Mouse (Mus musculus): Measurements from ENCODE around the gene Rsrc1.
A peak's percentile ranks its signal among the peaks of the same experiment; 100 is the strongest.
"Not testable (repeated sequence)": the region's sequence is repeated elsewhere in the genome, so short reads cannot be mapped to it uniquely, and the experiment has no call there.

The Rsrc1 gene

GRCm38 (mm10) chr3:67135749-67136375, 154.7 kb downstream of the Rsrc1 start:
- H3K9me3 ChIP-seq (ENCODE audit: low read length): no peaks in the 10 kb centered on the region
- H3K4me3 ChIP-seq (replicated peaks; ENCODE audit: low read length): no peak overlapping the region
- no peaks in the 10 kb centered on the region for H3K36me3 ChIP-seq (ENCODE audit: insufficient read depth, low read length)
- TF ChIP-seq NANOG (IDR thresholded peaks at IDR 0.05; ENCODE audit: borderline replicate concordance, low read length) (no peak), POU5F1 (IDR thresholded peaks at IDR 0.05; ENCODE audit: borderline replicate concordance, low read length) (no peak), CTCF (conservative IDR thresholded peaks at IDR 0.05; ENCODE audit: low read length) (no peak)
- H3K27me3 ChIP-seq (ENCODE audit: insufficient read depth, low read length): no peaks in the 10 kb centered on the region
- H3K4me1 ChIP-seq (replicated peaks; ENCODE audit: low read depth, low read length): no peaks in the 10 kb centered on the region

- Histone ChIP-seq H3K4me1 (replicated peaks; ENCODE audit: low read depth, low read length) (no peaks in the 10 kb centered on the region), H3K9me3 (ENCODE audit: low read length) (no peaks in the 10 kb centered on the region), H3K36me3 (ENCODE audit: insufficient read depth, low read length) (no peaks in the 10 kb centered on the region), H3K4me3 (replicated peaks; ENCODE audit: low read length) (no peak overlapping the region), H3K27me3 (ENCODE audit: insufficient read depth, low read length) (no peaks in the 10 kb centered on the region)
- TF ChIP-seq NANOG (IDR thresholded peaks at IDR 0.05; ENCODE audit: borderline replicate concordance, low read length) (no peak), POU5F1 (IDR thresholded peaks at IDR 0.05; ENCODE audit: borderline replicate concordance, low read length) (no peak), CTCF (conservative IDR thresholded peaks at IDR 0.05; ENCODE audit: low read length) (no peak)
These were observed 163.8 kb downstream of the Rsrc1 start for GRCm38 (mm10) chr3:67144952-67145351.

DNA sequence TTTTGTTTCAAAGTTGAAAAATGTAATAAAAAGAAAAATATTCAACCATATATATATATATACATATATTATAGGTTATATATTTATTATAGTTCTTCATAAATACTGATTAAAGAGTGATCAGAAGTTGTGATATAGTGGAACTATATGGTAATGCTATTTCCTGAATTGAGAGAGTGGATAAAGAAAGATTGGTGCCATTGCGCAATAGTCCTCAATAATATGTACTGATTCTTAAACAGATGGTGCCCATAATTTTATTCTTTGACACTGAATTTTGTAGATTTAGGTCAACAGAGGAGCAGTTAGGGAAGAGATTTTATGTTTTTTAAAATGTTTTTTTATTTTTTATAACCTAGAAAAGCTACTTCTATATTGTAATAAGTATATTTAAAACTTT, 165.1 kb downstream of the Rsrc1 start:
- H3K4me3 ChIP-seq (replicated peaks; ENCODE audit: low read length): no peak overlapping the region
- H3K4me1 ChIP-seq (replicated peaks; ENCODE audit: low read depth, low read length): 0 out of 2 replicates have a peak, but pooled peaks cover under 1% of the 10 kb centered on the region
- H3K36me3 ChIP-seq (ENCODE audit: insufficient read depth, low read length): no peaks in the 10 kb centered on the region
- no peaks in the 10 kb centered on the region for H3K27me3 ChIP-seq (ENCODE audit: insufficient read depth, low read length)
- TF ChIP-seq POU5F1 (IDR thresholded peaks at IDR 0.05; ENCODE audit: borderline replicate concordance, low read length): no peak
- TF ChIP-seq CTCF (conservative IDR thresholded peaks at IDR 0.05; ENCODE audit: low read length): no peak
- no peak for TF ChIP-seq NANOG (IDR thresholded peaks at IDR 0.05; ENCODE audit: borderline replicate concordance, low read length)
- H3K9me3 ChIP-seq (ENCODE audit: low read length): no peaks in the 10 kb centered on the region

- Histone ChIP-seq H3K9me3 (ENCODE audit: low read length) (no peaks in the 10 kb centered on the region), H3K36me3 (ENCODE audit: insufficient read depth, low read length) (no peaks in the 10 kb centered on the region), H3K4me3 (replicated peaks; ENCODE audit: low read length) (no peak overlapping the region), H3K27me3 (ENCODE audit: insufficient read depth, low read length) (no peaks in the 10 kb centered on the region), H3K4me1 (replicated peaks; ENCODE audit: low read depth, low read length) (0 out of 2 replicates have a peak, but pooled peaks cover 5% of the 10 kb centered on the region)
- TF ChIP-seq NANOG (IDR thresholded peaks at IDR 0.05; ENCODE audit: borderline replicate concordance, low read length) (no peak), POU5F1 (IDR thresholded peaks at IDR 0.05; ENCODE audit: borderline replicate concordance, low read length) (no peak), CTCF (conservative IDR thresholded peaks at IDR 0.05; ENCODE audit: low read length) (no peak)
These were observed 166.1 kb downstream of the Rsrc1 start for GRCm38 (mm10) chr3:67147246-67147645.

GRCm38 (mm10) chr3:67197179-67197578, 216.0 kb downstream of the Rsrc1 start:
- no peaks in the 10 kb centered on the region for H3K27me3 ChIP-seq (ENCODE audit: insufficient read depth, low read length)

GRCm38 (mm10) chr3:67213047-67213457, 231.9 kb downstream of the Rsrc1 start:
- Histone ChIP-seq H3K36me3 (ENCODE audit: insufficient read depth, low read length) (no peaks in the 10 kb centered on the region), H3K27me3 (ENCODE audit: insufficient read depth, low read length) (no peaks in the 10 kb centered on the region), H3K9me3 (ENCODE audit: low read length) (no peaks in the 10 kb centered on the region), H3K4me3 (replicated peaks; ENCODE audit: low read length) (no peak overlapping the region), H3K4me1 (replicated peaks; ENCODE audit: low read depth, low read length) (no peaks in the 10 kb centered on the region)
- no peak for TF ChIP-seq POU5F1 (IDR thresholded peaks at IDR 0.05; ENCODE audit: borderline replicate concordance, low read length)
- TF ChIP-seq CTCF (conservative IDR thresholded peaks at IDR 0.05; ENCODE audit: low read length): no peak
- no peak for TF ChIP-seq NANOG (IDR thresholded peaks at IDR 0.05; ENCODE audit: borderline replicate concordance, low read length)

More at GRCm38 (mm10) chr3:67197179-67197578, 216.0 kb downstream of the Rsrc1 start:
- Histone ChIP-seq H3K36me3 (ENCODE audit: insufficient read depth, low read length) (no peaks in the 10 kb centered on the region), H3K4me3 (replicated peaks; ENCODE audit: low read length) (no peak overlapping the region), H3K9me3 (ENCODE audit: low read length) (no peaks in the 10 kb centered on the region), H3K4me1 (replicated peaks; ENCODE audit: low read depth, low read length) (no peaks in the 10 kb centered on the region)
- TF ChIP-seq POU5F1 (IDR thresholded peaks at IDR 0.05; ENCODE audit: borderline replicate concordance, low read length): no peak
- peak; percentile 35 for TF ChIP-seq CTCF (conservative IDR thresholded peaks at IDR 0.05; ENCODE audit: low read length)
- TF ChIP-seq NANOG (IDR thresholded peaks at IDR 0.05; ENCODE audit: borderline replicate concordance, low read length): no peak

DNA sequence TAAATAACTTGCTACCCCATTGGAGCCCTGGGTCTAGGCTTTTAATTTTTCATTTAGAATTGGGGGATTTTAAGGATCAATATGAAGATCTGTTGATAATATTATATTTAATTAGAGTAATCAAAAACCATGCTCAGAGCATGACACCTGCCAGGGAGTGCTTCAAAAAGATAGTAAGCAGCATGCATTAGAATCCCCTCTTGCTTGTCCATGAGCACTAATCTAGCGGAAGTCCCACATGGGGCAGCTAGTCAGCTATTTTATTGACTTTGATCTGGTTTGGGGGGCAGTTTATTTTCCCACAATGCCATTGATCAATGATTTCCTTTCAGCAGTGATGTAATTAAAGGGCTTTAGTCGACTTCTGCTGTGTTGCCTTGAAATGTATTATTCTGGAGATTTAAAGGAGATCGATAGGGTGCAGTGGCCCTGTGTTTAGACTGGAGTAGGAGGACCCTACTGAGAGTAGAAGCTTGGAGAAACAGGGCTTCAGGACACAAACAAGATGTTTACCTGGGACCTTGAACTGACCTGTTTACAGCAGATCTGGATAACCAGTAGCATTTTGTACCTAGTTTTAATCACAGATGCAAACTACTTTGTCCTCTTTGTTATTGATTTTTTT, 251.5 kb downstream of the Rsrc1 start:
- Histone ChIP-seq H3K4me3 (replicated peaks; ENCODE audit: low read length) (no peak overlapping the region), H3K36me3 (ENCODE audit: insufficient read depth, low read length) (no peaks in the 10 kb centered on the region), H3K4me1 (replicated peaks; ENCODE audit: low read depth, low read length) (no peaks in the 10 kb centered on the region), H3K27me3 (ENCODE audit: insufficient read depth, low read length) (no peaks in the 10 kb centered on the region), H3K9me3 (ENCODE audit: low read length) (no peaks in the 10 kb centered on the region)
- TF ChIP-seq POU5F1 (IDR thresholded peaks at IDR 0.05; ENCODE audit: borderline replicate concordance, low read length) (no peak), CTCF (conservative IDR thresholded peaks at IDR 0.05; ENCODE audit: low read length) (no peak), NANOG (IDR thresholded peaks at IDR 0.05; ENCODE audit: borderline replicate concordance, low read length) (no peak)

DNA sequence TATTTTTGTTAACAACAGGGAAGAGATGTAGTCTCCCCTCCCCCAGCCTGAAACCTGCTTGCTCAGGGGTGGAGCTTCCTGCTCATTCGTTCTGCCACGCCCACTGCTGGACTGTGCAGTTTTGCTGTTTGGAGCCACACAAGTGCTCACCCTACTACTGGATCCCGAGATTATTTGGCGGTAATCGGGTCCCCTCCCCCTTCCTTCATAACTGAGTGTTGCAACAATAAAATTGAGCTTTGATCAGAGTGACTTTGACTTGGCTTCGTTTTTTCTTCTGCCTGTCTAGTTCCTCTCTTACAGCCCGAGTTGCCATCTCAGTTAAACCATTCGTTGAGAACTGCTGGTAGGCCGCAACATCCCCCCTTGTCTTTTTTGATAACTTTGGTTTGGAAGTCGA, 261.3 kb downstream of the Rsrc1 start:
- not testable (repeated sequence) for H3K4me3 ChIP-seq (replicated peaks; ENCODE audit: low read length); H3K27me3 ChIP-seq (ENCODE audit: insufficient read depth, low read length); H3K9me3 ChIP-seq (ENCODE audit: low read length); H3K36me3 ChIP-seq (ENCODE audit: insufficient read depth, low read length); H3K4me1 ChIP-seq (replicated peaks; ENCODE audit: low read depth, low read length)

- Histone ChIP-seq H3K4me1 (replicated peaks; ENCODE audit: low read depth, low read length) (no peaks in the 10 kb centered on the region), H3K4me3 (replicated peaks; ENCODE audit: low read length) (no peak overlapping the region), H3K9me3 (ENCODE audit: low read length) (no peaks in the 10 kb centered on the region), H3K36me3 (ENCODE audit: insufficient read depth, low read length) (no peaks in the 10 kb centered on the region), H3K27me3 (ENCODE audit: insufficient read depth, low read length) (no peaks in the 10 kb centered on the region)
- TF ChIP-seq CTCF (conservative IDR thresholded peaks at IDR 0.05; ENCODE audit: low read length) (peak; percentile 10; the same call in 1 of the 2 replicates), POU5F1 (IDR thresholded peaks at IDR 0.05; ENCODE audit: borderline replicate concordance, low read length) (no peak)
These were observed 286.3 kb downstream of the Rsrc1 start for GRCm38 (mm10) chr3:67267448-67267847.

Measured in E14TG2a.4 (cell line).